Mouse (Mus musculus) heart, postnatal 0 days (tissue): ENCODE results near the gene Erlin1. TPM values are rescaled to one million over a fixed set of nuclear protein-coding genes. Genes with fewer than 3 reads are reported as not detected.

Source experiments
- ATAC-seq: fragments of 200-750 bp; cut with Nextera tagmentation; 2 replicates; pipeline ENCODE4 v1.8.0; 2017; ENCODE audit warnings: low read depth, moderate number of reproducible peaks, moderate library complexity; ENCODE audit not compliant: insufficient read depth
- DNase-seq: peaks from one replicate; pipeline ENCODE4 v3.0.0-alpha.2; 2016; ENCODE audit warnings: low spot score
- H3K27ac ChIP-seq: fragments of 300-500 bp; sonication (generic); 2 replicates; pipeline ENCODE4 v1.5.1; 2014; ENCODE audit warnings: low read depth, mild to moderate bottlenecking
- H3K27me3 ChIP-seq: fragments of 300-500 bp; sonication (generic); 2 replicates; pipeline ENCODE4 v1.6.1; 2014; ENCODE audit warnings: low read length, mixed read lengths; ENCODE audit not compliant: control insufficient read depth, insufficient read depth
- H3K36me3 ChIP-seq: fragments of 300-500 bp; sonication (generic); replicated peaks from 2 replicates; pipeline ENCODE4 v1.6.1; 2014; ENCODE audit warnings: low read length, mixed read lengths; ENCODE audit not compliant: control insufficient read depth, insufficient read depth
- H3K4me1 ChIP-seq: fragments of 300-500 bp; sonication (generic); 2 replicates; pipeline ENCODE4 v1.6.1; 2014; ENCODE audit warnings: antibody characterized with exemption; ENCODE audit not compliant: control insufficient read depth, insufficient read depth
- H3K4me2 ChIP-seq: fragments of 300-500 bp; sonication (generic); 2 replicates; pipeline ENCODE4 v1.6.1; 2014; ENCODE audit warnings: low read depth, mild to moderate bottlenecking, low read length, moderate library complexity
- H3K4me3 ChIP-seq: fragments of 300-500 bp; sonication (generic); 2 replicates; pipeline ENCODE4 v1.5.1; 2014; ENCODE audit warnings: low read depth, low read length
- H3K9ac ChIP-seq: fragments of 300-500 bp; sonication (generic); replicated peaks from 2 replicates; pipeline ENCODE4 v1.6.1; 2014; ENCODE audit warnings: low read depth, low read length, mixed read lengths
- H3K9me3 ChIP-seq: fragments of 300-500 bp; sonication (generic); replicated peaks from 2 replicates; pipeline ENCODE4 v1.6.1; 2016; ENCODE audit warnings: low read length; ENCODE audit not compliant: control insufficient read depth
- CTCF ChIP-seq: IDR thresholded peaks from 2 replicates; pipeline ENCODE4 v1.5.1; 2016; ENCODE audit warnings: antibody characterized with exemption, control low read depth, low read depth
- EP300 ChIP-seq: IDR thresholded peaks from 2 replicates; pipeline ENCODE4 v1.6.1; 2016; ENCODE audit warnings: antibody characterized with exemption, low read depth
- WGBS: fragments of 180-500 bp; shearing (Covaris S2); extraction: QIAGEN DNeasy Blood & Tissue Kit; methylation state at CpG from one replicate; pipeline ENCODE4 v1.1.7; 2014; 5-methylcytosine and 5-hydroxymethylcytosine counted together
- polyA plus RNA-seq: library from polyadenylated mRNA; unstranded; fragments of >200 nt; fragmentation: Nextera tagmentation; extraction: Ambion mirVana; gene quantifications from 2 replicates; pipeline ENCODE4 v1.2.1, GENCODE M21; 2015
- total RNA-seq: library from RNA; depleted of rRNA; stranded (reverse); fragments of >200 nt; gene quantifications from 2 replicates; pipeline ENCODE4 v1.2.3, GENCODE M21; 2014; ENCODE audit warnings: low replicate concordance

The Erlin1 gene
- total and polyA plus RNA-seq, 2 experiments from 2014 or later, result 3.4 to 6.1 TPM

DNA sequence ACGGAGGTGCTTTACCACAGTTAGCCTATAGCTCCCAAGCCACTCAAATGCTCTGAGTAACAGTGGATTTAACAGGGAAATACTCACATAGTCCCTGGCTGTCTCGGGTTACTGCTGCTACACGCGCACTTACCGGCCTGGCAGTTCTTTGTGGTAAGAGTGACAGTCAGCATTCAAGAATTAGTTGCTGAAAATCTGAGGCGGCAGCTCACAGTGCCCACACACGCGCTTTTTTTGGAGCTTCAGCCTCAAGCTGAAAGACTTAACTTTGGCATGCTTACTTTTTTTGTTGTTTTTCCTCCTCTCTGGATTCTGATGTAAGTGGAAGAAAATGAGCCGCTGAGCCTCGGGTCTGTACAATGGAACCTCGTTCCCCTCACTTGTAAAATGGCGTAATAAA is 62.4 kb downstream of the Erlin1 start:
- WGBS, result 67% methylated on average over 12 of the region's 12 CpGs
- no peaks in the 10 kb centered on the region for H3K36me3 ChIP-seq

DNA sequence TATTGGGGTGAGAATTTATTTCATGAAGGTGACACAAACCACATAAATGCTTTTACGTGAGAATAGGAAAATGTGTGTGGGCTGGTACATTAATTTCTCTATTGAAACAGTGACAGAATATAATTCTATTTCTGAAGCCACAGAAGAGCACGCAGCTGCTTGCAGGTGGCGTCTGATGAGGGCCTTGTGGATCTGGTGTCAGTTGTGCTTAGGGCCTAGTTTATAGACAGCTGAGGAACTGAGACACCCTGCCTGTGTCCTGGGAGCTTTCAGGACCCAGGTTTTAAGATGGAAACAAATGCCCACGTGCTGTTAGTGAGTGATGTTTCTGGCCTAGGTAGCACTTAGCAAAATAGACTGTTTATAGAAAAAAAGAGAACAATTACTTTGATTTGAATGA is 64.6 kb downstream of the Erlin1 start:
- H3K4me1 ChIP-seq, result no peaks in the 10 kb centered on the region
- TF ChIP-seq EP300, result no peak
- TF ChIP-seq CTCF, result no peak
- ATAC-seq, result no peak
- H3K27ac ChIP-seq, result no peak overlapping the region
- H3K4me2 ChIP-seq, result no peak overlapping the region
- no peak overlapping the region for H3K4me3 ChIP-seq
- H3K9me3 ChIP-seq, result no peaks in the 10 kb centered on the region
- DNase-seq, result no peak
- no peak overlapping the region for H3K9ac ChIP-seq
- H3K27me3 ChIP-seq, result no peaks in the 10 kb centered on the region
- H3K36me3 ChIP-seq, result no peaks in the 10 kb centered on the region
- WGBS, result 70% methylated on average over 4 of the region's 4 CpGs

More for the DNA sequence above, 62.4 kb downstream of the Erlin1 start:
- no peak for TF ChIP-seq CTCF
- TF ChIP-seq EP300, result no peak
- DNase-seq, result no peak
- Histone ChIP-seq H3K4me2 (no peak overlapping the region), H3K9ac (no peak overlapping the region), H3K9me3 (no peaks in the 10 kb centered on the region), H3K27me3 (no peaks in the 10 kb centered on the region), H3K27ac (no peak overlapping the region), H3K4me3 (no peak overlapping the region), H3K4me1 (no peaks in the 10 kb centered on the region)
- ATAC-seq, result no peak

DNA sequence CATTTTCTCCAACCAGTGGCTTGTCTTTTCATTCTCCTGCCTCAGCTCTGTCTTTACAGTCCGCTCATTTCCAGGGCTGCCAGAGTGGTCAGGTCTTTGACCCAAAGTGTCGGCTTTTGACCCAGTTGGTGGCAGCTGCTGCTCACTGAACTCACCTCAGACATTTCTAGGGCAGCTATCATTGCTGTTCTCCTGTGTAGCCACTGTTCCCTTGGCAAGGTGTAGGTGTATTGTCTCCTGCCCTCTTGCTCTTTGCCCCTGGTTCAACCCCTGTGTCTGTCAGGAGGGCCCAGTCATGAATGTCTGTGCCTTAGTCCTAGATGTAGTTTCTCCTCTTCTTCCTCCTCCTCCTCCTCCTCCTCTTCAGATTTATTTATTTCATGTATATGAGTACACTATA is 65.3 kb downstream of the Erlin1 start:
- no peak for ATAC-seq
- Histone ChIP-seq H3K27ac (no peak overlapping the region), H3K9ac (no peak overlapping the region), H3K4me3 (no peak overlapping the region), H3K27me3 (no peaks in the 10 kb centered on the region), H3K4me2 (no peak overlapping the region), H3K9me3 (no peaks in the 10 kb centered on the region), H3K4me1 (no peaks in the 10 kb centered on the region), H3K36me3 (no peaks in the 10 kb centered on the region)
- no peak for DNase-seq
- WGBS, result 85% methylated on average over 2 of the region's 2 CpGs
- TF ChIP-seq CTCF, result no peak

DNA sequence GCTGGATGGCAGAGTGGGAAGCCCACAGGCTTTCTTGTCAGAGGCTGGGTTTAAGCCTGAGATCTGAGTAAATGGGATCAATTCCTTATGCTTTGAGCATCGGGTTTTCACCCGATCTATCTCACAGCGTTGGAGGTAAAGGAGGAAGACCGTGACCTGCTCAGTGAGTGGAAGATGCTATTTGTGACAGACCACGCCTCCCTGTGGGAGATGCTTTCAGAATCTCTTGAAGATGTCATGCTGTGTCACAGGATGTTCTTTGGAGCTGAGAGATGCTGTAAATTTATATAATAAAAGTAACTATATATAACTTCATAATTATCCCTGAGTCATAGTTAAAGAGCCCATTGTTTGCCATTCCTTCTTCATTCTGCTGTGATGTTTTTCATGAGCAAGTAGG is 68.9 kb downstream of the Erlin1 start:
- Histone ChIP-seq H3K36me3 (no peaks in the 10 kb centered on the region), H3K4me1 (no peaks in the 10 kb centered on the region), H3K27ac (no peak overlapping the region), H3K4me3 (no peak overlapping the region), H3K9me3 (no peaks in the 10 kb centered on the region), H3K4me2 (no peak overlapping the region), H3K9ac (no peak overlapping the region), H3K27me3 (no peaks in the 10 kb centered on the region)
- ATAC-seq (no peak), DNase-seq (no peak)
- TF ChIP-seq CTCF (no peak), EP300 (no peak)
- 73% methylated on average over 5 of the region's 5 CpGs for WGBS

DNA sequence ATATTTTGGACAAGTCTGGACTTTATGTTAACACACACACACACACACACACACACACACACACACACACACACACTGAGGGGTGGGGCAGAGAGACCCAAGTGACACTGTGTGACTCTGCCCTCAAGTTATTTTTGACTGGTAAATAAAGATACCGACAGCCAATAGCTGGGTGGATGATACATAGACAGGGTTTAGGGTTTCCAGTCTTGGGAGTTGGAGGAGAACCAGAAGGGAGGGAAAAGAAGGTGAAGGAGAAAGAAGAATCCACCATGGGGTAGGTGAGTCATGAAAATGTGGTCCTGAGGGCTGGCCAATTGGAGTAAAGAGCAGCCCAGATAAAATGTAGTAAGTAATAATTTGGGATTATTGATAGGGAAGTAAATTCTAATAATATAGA is 69.5 kb downstream of the Erlin1 start:
- H3K36me3 ChIP-seq, result no peaks in the 10 kb centered on the region
- DNase-seq (no peak), ATAC-seq (no peak)
- no peak overlapping the region for H3K9ac ChIP-seq
- WGBS, result 49% methylated on average over 1 of the region's 1 CpGs
- H3K4me1 ChIP-seq, result 0 out of 2 replicates have a peak, but pooled peaks cover 4% of the 10 kb centered on the region
- H3K27me3 ChIP-seq, result no peaks in the 10 kb centered on the region
- H3K27ac ChIP-seq, result no peak overlapping the region
- no peak for TF ChIP-seq EP300
- no peak for TF ChIP-seq CTCF
- no peak overlapping the region for H3K4me2 ChIP-seq
- no peak overlapping the region for H3K4me3 ChIP-seq
- H3K9me3 ChIP-seq, result no peaks in the 10 kb centered on the region

DNA sequence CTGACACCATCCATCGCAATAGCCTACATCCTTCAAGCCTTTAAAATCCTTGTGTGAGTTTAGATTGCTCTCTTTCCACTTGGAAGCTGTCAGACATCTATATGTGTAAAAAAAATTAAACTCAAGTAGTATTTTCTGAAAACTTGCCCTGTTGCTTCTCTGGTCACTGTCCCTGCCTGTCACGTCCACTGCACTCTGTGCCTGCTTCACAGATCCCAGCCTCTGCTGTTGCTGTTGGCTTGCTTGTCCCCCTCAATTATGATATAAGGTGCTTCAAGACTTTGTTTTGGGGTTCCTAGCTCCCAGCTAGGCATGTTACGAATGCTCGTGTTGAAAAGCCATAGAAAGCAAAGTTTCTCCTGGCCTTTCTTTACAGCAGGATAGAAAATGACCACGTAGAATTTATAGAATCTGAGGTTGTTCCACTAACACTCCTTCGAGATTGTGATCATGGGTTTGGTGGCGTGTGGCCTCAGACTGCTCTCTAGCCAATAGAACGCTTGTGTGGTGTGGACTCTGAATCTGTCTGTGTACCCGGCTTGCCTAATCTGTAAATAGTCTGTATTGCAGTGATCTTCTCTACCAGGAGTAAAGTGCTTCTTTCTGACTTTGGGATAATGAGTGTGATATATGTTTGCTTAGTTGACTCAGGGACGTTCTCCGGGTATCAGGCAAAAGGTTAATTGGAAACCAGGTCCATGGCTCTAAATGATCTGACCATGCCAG is 70.6 kb downstream of the Erlin1 start:
- Histone ChIP-seq H3K4me1 (0 out of 2 replicates have a peak, but pooled peaks cover 4% of the 10 kb centered on the region), H3K27ac (no peak overlapping the region), H3K4me3 (no peak overlapping the region), H3K9ac (no peak overlapping the region), H3K9me3 (no peaks in the 10 kb centered on the region), H3K27me3 (no peaks in the 10 kb centered on the region), H3K36me3 (no peaks in the 10 kb centered on the region), H3K4me2 (no peak overlapping the region)
- DNase-seq (no peak), ATAC-seq (no peak)
- 82% methylated on average over 11 of the region's 11 CpGs for WGBS
- TF ChIP-seq CTCF (no peak), EP300 (no peak)
